Mouse (Mus musculus): ENCODE data around the gene Gpr183.

Gene Gpr183

GRCm38 (mm10) chr14:121956291-121956690 lies 8.7 kb downstream of the Gpr183 start:
- DNase-seq (ENCODE audit: low read depth): no peak

GRCm38 (mm10) chr14:121955176-121955795 lies 9.7 kb downstream of the Gpr183 start:
- no peak for DNase-seq (ENCODE audit: low read depth)

GRCm38 (mm10) chr14:121954608-121955007 lies 10.4 kb downstream of the Gpr183 start:
- DNase-seq (ENCODE audit: low read depth): no peak

GRCm38 (mm10) chr14:121954129-121954528 lies 10.9 kb downstream of the Gpr183 start:
- no peak for DNase-seq (ENCODE audit: low read depth)

DNA sequence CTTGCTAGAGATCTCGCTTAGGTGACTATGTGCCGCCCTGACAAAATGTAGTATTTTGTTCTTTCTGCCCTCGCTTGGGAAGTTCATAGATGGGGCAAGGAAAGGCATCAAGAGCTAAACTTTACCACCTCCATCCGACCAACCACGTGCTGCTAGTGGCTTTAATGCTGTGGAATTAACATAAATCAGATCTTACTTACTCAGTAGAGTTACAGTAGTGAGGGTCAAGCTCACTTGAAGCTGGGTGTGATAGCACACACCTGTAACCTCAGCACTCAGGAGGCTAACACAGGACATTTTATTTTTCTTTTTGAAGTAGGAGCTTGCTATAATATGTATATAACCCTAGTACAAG lies 13.0 kb downstream of the Gpr183 start:
- no peak for DNase-seq (ENCODE audit: low read depth)

DNA sequence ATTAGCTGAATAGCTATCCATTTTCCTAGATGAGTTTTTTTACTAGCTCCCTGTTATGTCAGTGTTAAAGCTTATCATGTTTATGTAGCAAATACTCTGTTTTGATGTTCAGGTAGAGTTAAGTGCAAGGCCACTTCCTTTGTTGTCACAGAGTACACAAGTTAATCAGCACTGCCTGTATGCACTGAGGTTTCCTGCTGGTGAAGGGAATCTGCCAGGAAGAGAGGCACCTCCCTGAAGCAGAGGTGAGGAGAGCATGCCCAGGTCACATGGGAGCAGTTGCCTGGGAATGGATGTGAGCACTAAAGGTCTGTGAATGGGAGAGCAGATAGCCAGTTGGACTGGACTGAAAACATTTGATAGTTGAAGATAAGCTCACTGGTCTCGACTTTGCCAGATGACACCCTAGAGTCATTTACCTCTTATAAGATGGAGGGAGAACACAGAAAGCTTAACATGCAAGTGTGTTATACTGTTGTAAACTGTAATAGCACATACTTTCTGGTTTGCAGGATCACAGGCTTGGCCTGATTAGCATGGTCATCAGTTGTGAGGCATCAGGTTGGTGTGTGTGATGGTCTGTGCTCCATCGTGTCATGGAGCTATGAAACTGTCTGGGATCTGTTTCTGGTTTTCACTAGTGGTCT lies 13.5 kb downstream of the Gpr183 start:
- no peak for DNase-seq (ENCODE audit: low read depth)

DNA sequence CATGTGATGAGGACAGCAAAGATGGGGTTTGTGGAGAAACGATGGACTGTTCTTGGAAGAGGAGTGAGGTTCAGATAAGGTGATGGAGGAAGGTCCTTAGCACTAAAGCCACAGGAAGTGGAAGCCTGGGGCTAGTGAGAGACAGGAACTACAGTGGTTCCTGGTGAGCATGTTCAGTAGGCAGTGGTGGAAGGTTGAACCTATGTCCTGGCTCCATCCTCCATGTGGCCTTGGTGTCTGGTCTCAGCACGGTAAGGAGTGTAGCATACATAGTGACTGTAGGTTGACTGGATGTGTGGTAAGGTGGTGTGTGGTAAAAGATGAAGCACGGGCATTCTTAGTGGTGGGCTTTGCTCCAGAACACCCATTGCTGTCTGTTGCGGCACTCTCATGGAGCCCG lies 15.1 kb downstream of the Gpr183 start:
- DNase-seq (ENCODE audit: low read depth): no peak

GRCm38 (mm10) chr14:121949436-121949835 lies 15.6 kb downstream of the Gpr183 start:
- DNase-seq (ENCODE audit: low read depth): no peak

- DNase-seq (ENCODE audit: low read depth): no peak
Observed at GRCm38 (mm10) chr14:121947966-121948365, 17.0 kb downstream of the Gpr183 start.

- no peak for DNase-seq (ENCODE audit: low read depth)
Observed at GRCm38 (mm10) chr14:121947201-121947760, 17.7 kb downstream of the Gpr183 start.

GRCm38 (mm10) chr14:121946728-121947127 lies 18.3 kb downstream of the Gpr183 start:
- no peak for DNase-seq (ENCODE audit: low read depth)

- no peak for DNase-seq (ENCODE audit: low read depth)
Observed at GRCm38 (mm10) chr14:121946131-121946530, 18.9 kb downstream of the Gpr183 start.

GRCm38 (mm10) chr14:121939582-121939981 lies 25.4 kb downstream of the Gpr183 start:
- DNase-seq (ENCODE audit: low read depth): no peak

GRCm38 (mm10) chr14:121938256-121939191 lies 26.5 kb downstream of the Gpr183 start:
- no peak for DNase-seq (ENCODE audit: low read depth)

DNA sequence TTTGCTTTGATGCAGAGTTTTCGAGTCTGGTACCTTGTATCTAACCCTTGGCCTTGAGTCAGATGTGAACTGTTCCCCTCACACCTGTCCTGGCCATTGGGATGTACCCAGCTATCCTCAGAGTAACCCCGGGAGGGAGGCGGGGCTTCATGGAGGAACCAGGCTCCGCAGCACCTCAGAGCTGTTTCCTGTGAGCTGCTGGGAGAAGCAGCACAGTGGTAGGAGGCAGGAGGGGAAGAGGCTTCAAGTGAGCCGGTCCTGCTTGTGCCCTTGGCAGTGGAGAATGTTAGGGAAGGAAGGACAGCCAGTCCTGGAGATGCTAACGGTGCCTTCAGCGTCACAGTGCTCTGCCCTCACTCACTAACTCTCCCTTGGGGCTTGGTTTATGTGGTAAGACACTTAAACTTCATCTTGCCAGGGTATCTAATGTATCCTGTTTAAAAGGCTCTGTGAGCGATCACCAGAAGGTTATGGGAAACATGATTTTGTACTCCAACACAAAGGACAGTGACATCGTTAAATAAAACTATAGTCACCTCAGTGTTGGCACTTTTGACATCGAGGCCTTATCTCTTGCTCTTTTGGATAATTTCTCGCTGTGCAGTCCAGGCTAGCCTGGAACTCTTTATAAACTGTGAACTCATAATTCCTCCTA lies 27.3 kb downstream of the Gpr183 start:
- DNase-seq (ENCODE audit: low read depth): no peak

DNA sequence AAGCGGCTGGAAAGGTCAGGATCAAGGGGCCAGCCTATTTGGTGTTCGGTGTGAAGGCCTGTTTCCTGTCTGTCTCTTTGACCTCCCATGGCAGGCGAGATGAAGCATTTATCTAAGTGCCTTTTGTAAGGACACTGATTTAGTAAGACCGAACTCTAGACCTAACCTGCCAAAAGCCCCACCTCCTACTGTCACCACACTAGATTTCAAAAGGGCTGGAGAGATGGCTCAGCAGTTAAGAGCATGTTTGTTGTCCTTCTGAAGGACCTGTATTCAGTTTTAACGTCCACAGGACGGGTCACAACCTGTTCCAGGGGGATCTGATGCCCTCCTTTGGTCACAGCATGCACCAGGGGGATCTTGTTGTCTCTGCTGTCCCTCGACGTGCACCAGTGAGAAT lies 28.1 kb downstream of the Gpr183 start:
- no peak for DNase-seq (ENCODE audit: low read depth)

GRCm38 (mm10) chr14:121936356-121936755 lies 28.6 kb downstream of the Gpr183 start:
- DNase-seq (ENCODE audit: low read depth): no peak

GRCm38 (mm10) chr14:121934597-121934946 lies 30.4 kb downstream of the Gpr183 start:
- DNase-seq (ENCODE audit: low read depth): no peak

GRCm38 (mm10) chr14:121933906-121934596 lies 30.9 kb downstream of the Gpr183 start:
- no peak for DNase-seq (ENCODE audit: low read depth)

DNA sequence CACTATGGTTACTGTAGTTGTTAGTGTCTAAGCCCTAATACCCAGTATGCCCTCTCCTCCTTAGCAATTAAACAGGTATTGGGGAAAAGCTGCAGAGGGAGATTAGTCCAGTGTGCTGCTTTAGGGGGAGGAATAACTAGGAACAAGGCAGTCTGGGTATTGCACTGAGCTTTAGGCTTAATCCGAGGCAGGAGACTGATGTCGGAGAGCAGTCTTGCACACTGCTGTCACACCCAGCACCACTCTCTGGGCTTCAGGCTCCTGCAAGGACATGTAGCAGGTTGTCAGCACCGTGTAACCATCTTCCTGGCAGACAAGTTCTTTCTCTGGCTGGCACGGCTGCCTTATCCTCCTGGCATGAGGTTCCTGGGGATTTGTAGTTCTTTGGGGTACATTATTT lies 32.8 kb downstream of the Gpr183 start:
- DNase-seq (ENCODE audit: low read depth): no peak

- no peak for DNase-seq (ENCODE audit: low read depth)
Observed at GRCm38 (mm10) chr14:121931594-121931993, 33.4 kb downstream of the Gpr183 start.
